Mouse (Mus musculus) olfactory bulb, adult 2 months (tissue): Measurements from ENCODE around the gene Ppip5k2. TPM values are rescaled to one million over a fixed set of nuclear protein-coding genes. Genes with fewer than 3 reads are reported as not detected.

Experiments
- H3K27ac ChIP-seq: fragments of 200-500 bp; 2 replicates; pipeline ENCODE4 v1.5.1; 2012; ENCODE audit warnings: low read depth, low read length; ENCODE audit not compliant: insufficient read depth
- H3K4me1 ChIP-seq: fragments of 200-500 bp; 2 replicates; pipeline ENCODE4 v1.6.1; 2012; ENCODE audit warnings: low read length; ENCODE audit not compliant: control insufficient read depth, insufficient read depth
- H3K4me3 ChIP-seq: fragments of 200-500 bp; 2 replicates; pipeline ENCODE4 v1.5.1; 2012; ENCODE audit warnings: mild to moderate bottlenecking, low read depth, low read length, moderate library complexity; ENCODE audit not compliant: insufficient read depth
- CTCF ChIP-seq: fragments of 200-500 bp; IDR thresholded peaks from 2 replicates; pipeline ENCODE4 v1.5.1; 2012; ENCODE audit warnings: low read depth, mild to moderate bottlenecking, low read length, moderate library complexity; ENCODE audit not compliant: insufficient read depth
- POLR2A ChIP-seq: fragments of 200-500 bp; IDR thresholded peaks from 2 replicates; pipeline ENCODE4 v1.6.1; 2012; ENCODE audit warnings: mild to moderate bottlenecking, low read depth, low read length, moderate library complexity; ENCODE audit not compliant: insufficient read depth
- WGBS: fragments of 180-500 bp; shearing (Covaris S2); methylation state at CpG from one replicate; pipeline ENCODE4 v1.1.7; 2018; 5-methylcytosine and 5-hydroxymethylcytosine counted together
- polyA plus RNA-seq: library from polyadenylated mRNA; stranded (reverse); fragments of >200 nt; gene quantifications from 2 replicates; pipeline ENCODE4 v1.2.4, GENCODE M21; 2012; ENCODE audit warnings: low replicate concordance; ENCODE audit not compliant: missing spikeins, insufficient read depth, insufficient read length

Ppip5k2 gene
- polyA plus RNA-seq, 1 experiment = not detected

- Histone ChIP-seq H3K27ac (no peak overlapping the region), H3K4me3 (no peak overlapping the region), H3K4me1 (no peaks in the 10 kb centered on the region)
- no peak for TF ChIP-seq CTCF
- no peak for TF ChIP-seq POLR2A
Observed at GRCm38 (mm10) chr1:97693825-97694224, 76.4 kb downstream of the Ppip5k2 start.

GRCm38 (mm10) chr1:97688756-97689155 is 81.5 kb downstream of the Ppip5k2 start:
- Histone ChIP-seq H3K27ac (no peak overlapping the region), H3K4me3 (no peak overlapping the region), H3K4me1 (no peaks in the 10 kb centered on the region)
- 13% methylated on average over 3 of the region's 3 CpGs for WGBS
- no peak for TF ChIP-seq CTCF
- TF ChIP-seq POLR2A = no peak

GRCm38 (mm10) chr1:97676526-97677177 is 93.6 kb downstream of the Ppip5k2 start:
- H3K4me1 ChIP-seq = no peaks in the 10 kb centered on the region
- H3K4me3 ChIP-seq = no peak overlapping the region
- TF ChIP-seq POLR2A (no peak), CTCF (no peak)
- no peak overlapping the region for H3K27ac ChIP-seq
- 83% methylated on average over 4 of the region's 4 CpGs for WGBS

GRCm38 (mm10) chr1:97676115-97676514 is 94.1 kb downstream of the Ppip5k2 start:
- no peak overlapping the region for H3K4me3 ChIP-seq
- WGBS = 80% methylated on average over 2 of the region's 2 CpGs
- TF ChIP-seq CTCF (no peak), POLR2A (no peak)
- no peaks in the 10 kb centered on the region for H3K4me1 ChIP-seq
- H3K27ac ChIP-seq = no peak overlapping the region

GRCm38 (mm10) chr1:97672849-97673248 is 97.4 kb downstream of the Ppip5k2 start:
- WGBS = 70% methylated on average over 2 of the region's 2 CpGs
- H3K4me3 ChIP-seq = no peak overlapping the region

GRCm38 (mm10) chr1:97667288-97667687 is 102.9 kb downstream of the Ppip5k2 start:
- WGBS = 97% methylated on average over 1 of the region's 1 CpGs
- Histone ChIP-seq H3K4me1 (peaks cover 2% of the 10 kb centered on the region; the same call in 1 of the 2 replicates), H3K27ac (no peak overlapping the region), H3K4me3 (no peak overlapping the region)
- TF ChIP-seq CTCF (no peak), POLR2A (no peak)

More at GRCm38 (mm10) chr1:97672849-97673248, 97.4 kb downstream of the Ppip5k2 start:
- H3K4me1 ChIP-seq = no peaks in the 10 kb centered on the region
- no peak overlapping the region for H3K27ac ChIP-seq
- TF ChIP-seq CTCF (no peak), POLR2A (no peak)

GRCm38 (mm10) chr1:97662324-97662723 is 107.9 kb downstream of the Ppip5k2 start:
- no peak for TF ChIP-seq POLR2A
- TF ChIP-seq CTCF = no peak
- 15% methylated on average over 7 of the region's 7 CpGs for WGBS
- Histone ChIP-seq H3K4me1 (peaks cover 2% of the 10 kb centered on the region; the same call in 1 of the 2 replicates), H3K4me3 (peak overlapping the region; percentile 94), H3K27ac (peak overlapping the region; percentile 80)

- Histone ChIP-seq H3K4me1 (peaks cover 2% of the 10 kb centered on the region; the same call in 1 of the 2 replicates), H3K4me3 (peak within 1 kb of the TSS; percentile 94), H3K27ac (peak within 1 kb of the TSS; percentile 95)
- TF ChIP-seq CTCF (no peak), POLR2A (peak; percentile 43)
- WGBS = under 1% methylated on average over 104 of the region's 106 CpGs
Observed at GRCm38 (mm10) chr1:97661406-97662241, 108.6 kb downstream of the Ppip5k2 start, which contains the start of gene D1Ertd622e. D1Ertd622e (minus strand) TSS chr1:97662074.
